Mouse (Mus musculus): Measurements from ENCODE around the gene Abr. TPM values are rescaled to one million over a fixed set of nuclear protein-coding genes. Genes with fewer than 3 reads are reported as not detected.
A peak's percentile ranks its signal among the peaks of the same experiment; 100 is the strongest.

Gene Abr
- total RNA-seq, 2 experiments from 2014 or later = 487 to 511 TPM

GRCm38 (mm10) chr11:76469311-76469998 is 152.7 kb downstream of the Abr start:
- DNase-seq (ENCODE audit: extremely low spot score in 1 of 2, low spot score in 1 of 2) = no peak

- DNase-seq (ENCODE audit: extremely low spot score in 1 of 2, low spot score in 1 of 2) = peak in 1 of 2 experiments; percentile 46
Observed at GRCm38 (mm10) chr11:76468347-76468746, 153.8 kb downstream of the Abr start.

GRCm38 (mm10) chr11:76467487-76468005 is 154.6 kb downstream of the Abr start:
- DNase-seq (ENCODE audit: extremely low spot score in 1 of 2, low spot score in 1 of 2) = no peak

GRCm38 (mm10) chr11:76467073-76467472 is 155.0 kb downstream of the Abr start:
- DNase-seq (ENCODE audit: extremely low spot score in 1 of 2, low spot score in 1 of 2) = no peak

GRCm38 (mm10) chr11:76465879-76466278 is 156.2 kb downstream of the Abr start:
- no peak for DNase-seq (ENCODE audit: extremely low spot score in 1 of 2, low spot score in 1 of 2)

GRCm38 (mm10) chr11:76461696-76462095 is 160.4 kb downstream of the Abr start:
- no peak for DNase-seq (ENCODE audit: extremely low spot score in 1 of 2, low spot score in 1 of 2)

- DNase-seq (ENCODE audit: extremely low spot score in 1 of 2, low spot score in 1 of 2) = no peak
Observed at GRCm38 (mm10) chr11:76461201-76461600, 160.9 kb downstream of the Abr start.

GRCm38 (mm10) chr11:76459489-76459888 is 162.6 kb downstream of the Abr start:
- DNase-seq (ENCODE audit: extremely low spot score in 1 of 2, low spot score in 1 of 2) = no peak

GRCm38 (mm10) chr11:76458730-76459129 is 163.4 kb downstream of the Abr start:
- DNase-seq (ENCODE audit: extremely low spot score in 1 of 2, low spot score in 1 of 2) = no peak

GRCm38 (mm10) chr11:76456897-76457296 is 165.2 kb downstream of the Abr start:
- DNase-seq (ENCODE audit: extremely low spot score in 1 of 2, low spot score in 1 of 2) = no peak

- DNase-seq (ENCODE audit: extremely low spot score in 1 of 2, low spot score in 1 of 2) = peak; percentile 80 to 96
Observed at GRCm38 (mm10) chr11:76456233-76456632, 165.9 kb downstream of the Abr start.

- peak in 1 of 2 experiments; percentile 69 for DNase-seq (ENCODE audit: extremely low spot score in 1 of 2, low spot score in 1 of 2)
Observed at GRCm38 (mm10) chr11:76454492-76454891, 167.6 kb downstream of the Abr start.

GRCm38 (mm10) chr11:76450202-76450561 is 171.9 kb downstream of the Abr start:
- no peak for DNase-seq (ENCODE audit: extremely low spot score in 1 of 2, low spot score in 1 of 2)

- DNase-seq (ENCODE audit: extremely low spot score in 1 of 2, low spot score in 1 of 2) = peak; percentile 54 to 68
Observed at GRCm38 (mm10) chr11:76449520-76450201, 172.5 kb downstream of the Abr start.

- DNase-seq (ENCODE audit: extremely low spot score in 1 of 2, low spot score in 1 of 2) = no peak
Observed at GRCm38 (mm10) chr11:76446251-76446650, 175.9 kb downstream of the Abr start.

GRCm38 (mm10) chr11:76445459-76445858 is 176.7 kb downstream of the Abr start:
- no peak for DNase-seq (ENCODE audit: extremely low spot score in 1 of 2, low spot score in 1 of 2)

GRCm38 (mm10) chr11:76439666-76440065 is 182.4 kb downstream of the Abr start:
- DNase-seq (ENCODE audit: extremely low spot score in 1 of 2, low spot score in 1 of 2) = peak in 1 of 2 experiments; percentile 39

GRCm38 (mm10) chr11:76436864-76437437 is 185.2 kb downstream of the Abr start:
- no peak for DNase-seq (ENCODE audit: extremely low spot score in 1 of 2, low spot score in 1 of 2)

GRCm38 (mm10) chr11:76436009-76436408 is 186.1 kb downstream of the Abr start:
- no peak for DNase-seq (ENCODE audit: extremely low spot score in 1 of 2, low spot score in 1 of 2)

GRCm38 (mm10) chr11:76429966-76430631 is 192.0 kb downstream of the Abr start:
- DNase-seq (ENCODE audit: extremely low spot score in 1 of 2, low spot score in 1 of 2) = no peak

GRCm38 (mm10) chr11:76429556-76429955 is 192.6 kb downstream of the Abr start:
- DNase-seq (ENCODE audit: extremely low spot score in 1 of 2, low spot score in 1 of 2) = no peak

Data from layer of hippocampus, postnatal 25 days (tissue).